Mouse (Mus musculus): ENCODE measurements at regions not wholly inside any gene's neighbourhood (a gene's known extent, or its start where the extent isn't known, plus 50 kb on each side); places are given as distances from the start of the nearest gene placed in this dataset.

DNA sequence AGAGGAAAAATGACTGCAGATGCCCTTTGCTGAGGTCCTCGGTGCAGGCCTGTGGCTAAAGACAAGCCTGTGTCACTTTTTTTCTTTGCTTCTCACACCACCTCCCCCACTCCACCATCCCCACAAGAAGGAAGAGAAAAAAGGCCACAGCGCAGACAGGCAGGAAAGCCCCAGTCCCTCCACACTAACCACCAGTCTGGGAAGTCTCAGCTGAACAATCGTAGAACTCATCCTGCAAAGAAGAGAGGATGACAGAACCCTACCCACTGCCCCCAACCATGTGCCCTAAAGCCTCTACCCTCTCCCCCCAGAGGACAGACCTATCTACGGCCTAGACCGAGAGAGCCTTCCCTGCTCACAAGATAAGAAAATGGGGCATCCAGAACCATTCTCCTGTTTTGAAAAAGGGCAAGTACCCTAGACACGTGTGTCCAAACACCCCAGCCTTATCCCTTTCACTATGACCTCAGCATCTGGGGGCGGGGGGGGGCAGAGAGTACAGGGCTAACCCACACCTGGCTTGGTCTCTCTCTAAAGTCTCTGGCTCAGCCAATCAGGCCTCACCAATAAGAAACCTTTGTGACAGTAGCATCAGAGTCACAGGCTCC is 214.8 kb downstream of the Ly86 start:
- no peak for TF ChIP-seq CTCF (IDR thresholded peaks at IDR 0.05; ENCODE audit: low read depth)
- no peak for TF ChIP-seq EP300 (IDR thresholded peaks at IDR 0.05; ENCODE audit: low read depth)

All from liver, embryonic 14.5 days (tissue).